Mouse (Mus musculus) midbrain, embryonic 14.5 days (tissue): Measurements from ENCODE around the gene Pla2g6. TPM values are rescaled to one million over a fixed set of nuclear protein-coding genes. Genes with fewer than 3 reads are reported as not detected.

Experiments
- ATAC-seq: fragments of 200-750 bp; cut with Nextera tagmentation; 2 replicates; pipeline ENCODE4 v1.8.0; 2017; ENCODE audit warnings: moderate number of reproducible peaks, moderate library complexity; ENCODE audit not compliant: low FRiP score, low TSS enrichment
- DNase-seq: peaks from one replicate; pipeline ENCODE4 v3.0.0-alpha.2; 2015
- H3K27ac ChIP-seq: fragments of 300-500 bp; sonication (generic); replicated peaks from 2 replicates; pipeline ENCODE4 v1.5.1; 2014; ENCODE audit warnings: mild to moderate bottlenecking, low read depth, low read length, moderate library complexity
- H3K27me3 ChIP-seq: fragments of 300-500 bp; sonication (generic); 2 replicates; pipeline ENCODE4 v1.6.1; 2014; ENCODE audit warnings: low read length, control low read depth, mixed read lengths; ENCODE audit not compliant: control insufficient read depth, insufficient read depth
- H3K36me3 ChIP-seq: fragments of 300-500 bp; sonication (generic); 2 replicates; pipeline ENCODE4 v1.6.1; 2014; ENCODE audit warnings: low read length, control low read depth; ENCODE audit not compliant: control insufficient read depth, insufficient read depth
- H3K4me1 ChIP-seq: fragments of 300-500 bp; sonication (generic); 2 replicates; pipeline ENCODE4 v1.6.1; 2014; ENCODE audit warnings: mild to moderate bottlenecking, antibody characterized with exemption, low read length, control low read depth; ENCODE audit not compliant: control insufficient read depth, insufficient read depth
- H3K4me2 ChIP-seq: fragments of 300-500 bp; sonication (generic); 2 replicates; pipeline ENCODE4 v1.6.1; 2014; ENCODE audit warnings: mild to moderate bottlenecking, low read length, moderate library complexity
- H3K4me3 ChIP-seq: fragments of 300-500 bp; sonication (generic); replicated peaks from 2 replicates; pipeline ENCODE4 v1.5.1; 2014; ENCODE audit warnings: low read depth, low read length
- H3K9ac ChIP-seq: fragments of 300-500 bp; sonication (generic); replicated peaks from 2 replicates; pipeline ENCODE4 v1.6.1; 2014; ENCODE audit warnings: mild to moderate bottlenecking, low read length, moderate library complexity
- H3K9me3 ChIP-seq: fragments of 300-500 bp; sonication (generic); 2 replicates; pipeline ENCODE4 v1.6.1; 2016; ENCODE audit warnings: low read length, control low read depth, mixed read lengths; ENCODE audit not compliant: control insufficient read depth
- WGBS: fragments of 180-500 bp; shearing (Covaris S2); extraction: QIAGEN DNeasy Blood & Tissue Kit; methylation state at CpG from one replicate; pipeline ENCODE4 v1.1.7; 2014; 5-methylcytosine and 5-hydroxymethylcytosine counted together
- polyA plus RNA-seq: library from polyadenylated mRNA; unstranded; fragments of >200 nt; fragmentation: Nextera tagmentation; extraction: Ambion mirVana; gene quantifications from 2 replicates; pipeline ENCODE4 v1.2.1, GENCODE M21; 2014

Pla2g6 gene
- polyA plus RNA-seq, 1 experiment from 2014 or later: 28.2 TPM

DNA sequence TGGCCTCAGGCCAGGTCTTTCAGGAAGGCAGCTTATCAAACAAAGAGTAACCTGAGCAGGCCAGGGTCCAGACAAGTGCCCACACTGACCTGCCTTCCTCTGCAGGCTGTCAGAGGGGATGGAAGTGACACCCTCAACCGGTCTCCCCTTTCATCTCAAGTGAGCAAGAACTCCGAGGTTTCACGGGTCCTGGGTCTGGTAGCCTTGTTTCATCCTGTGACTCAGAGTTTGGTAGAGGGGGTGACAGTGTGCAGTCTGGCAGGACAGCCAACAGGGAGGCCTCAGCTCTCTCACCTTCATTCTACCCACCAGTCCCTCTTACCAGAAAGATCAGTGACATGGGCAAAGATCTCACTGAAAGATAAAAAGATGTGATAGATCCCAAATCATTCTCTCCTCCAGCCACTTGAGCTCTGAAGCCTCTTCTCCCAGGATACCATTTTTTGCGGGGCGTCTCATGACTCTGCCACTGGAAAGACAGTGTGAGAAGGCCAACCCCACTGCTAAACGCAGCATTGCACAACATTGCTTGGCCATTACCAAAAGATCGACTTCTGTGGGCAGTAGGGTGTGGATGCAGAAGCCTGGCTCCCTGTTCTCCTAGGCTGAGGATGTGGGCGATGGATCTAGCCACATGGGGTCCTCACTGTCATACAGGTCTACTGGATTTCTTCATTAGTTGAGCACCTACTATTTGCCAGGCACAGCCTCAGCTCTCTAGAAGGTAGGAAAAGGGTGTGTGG, 18.0 kb upstream of the Pla2g6 start, which contains the start of gene Maff:
TSS of gene Maff (plus strand) at position 571 of the 743 bp plus-strand sequence.
- Histone ChIP-seq H3K4me1 (peaks cover 8% of the 10 kb centered on the region; the same call in 1 of the 2 replicates), H3K9ac (peak within 1 kb of the TSS; percentile 62), H3K27ac (peak within 1 kb of the TSS; percentile 78), H3K36me3 (no peaks in the 10 kb centered on the region), H3K4me2 (peak within 1 kb of the TSS; percentile 98), H3K4me3 (peak within 1 kb of the TSS; percentile 70), H3K27me3 (no peaks in the 10 kb centered on the region; the same call in 1 of the 2 replicates), H3K9me3 (no peaks in the 10 kb centered on the region)
- DNase-seq (no peak), ATAC-seq (no peak)
- WGBS: 51% methylated on average over 8 of the region's 8 CpGs

DNA sequence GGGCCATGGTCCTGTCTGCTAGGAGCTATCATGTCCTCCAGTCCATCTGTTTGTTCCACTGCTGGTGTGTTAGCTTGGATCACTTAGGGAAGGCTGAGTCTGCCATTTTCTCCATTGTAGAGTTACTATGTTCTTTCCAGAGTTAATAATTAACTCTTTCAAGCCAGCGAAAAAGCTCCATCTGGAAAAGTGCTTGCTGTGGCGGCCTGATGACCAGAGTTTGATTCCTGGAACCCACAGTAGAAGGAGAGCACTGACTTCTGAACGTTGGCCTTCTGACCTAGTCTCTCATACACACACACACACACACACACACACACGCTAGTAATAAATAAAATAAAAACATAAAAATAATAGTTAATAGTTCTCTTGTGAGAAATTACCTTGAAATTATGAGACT, 16.4 kb upstream of the Pla2g6 start:
- no peak for DNase-seq
- no peaks in the 10 kb centered on the region for H3K36me3 ChIP-seq
- no peaks in the 10 kb centered on the region for H3K9me3 ChIP-seq
- no peak overlapping the region for H3K4me3 ChIP-seq
- no peaks in the 10 kb centered on the region for H3K27me3 ChIP-seq
- WGBS: 84% methylated on average over 4 of the region's 4 CpGs
- peaks cover 8% of the 10 kb centered on the region; the same call in 1 of the 2 replicates for H3K4me1 ChIP-seq
- H3K27ac ChIP-seq: no peak overlapping the region
- no peak overlapping the region for H3K9ac ChIP-seq
- H3K4me2 ChIP-seq: no peak overlapping the region
- ATAC-seq: no peak

DNA sequence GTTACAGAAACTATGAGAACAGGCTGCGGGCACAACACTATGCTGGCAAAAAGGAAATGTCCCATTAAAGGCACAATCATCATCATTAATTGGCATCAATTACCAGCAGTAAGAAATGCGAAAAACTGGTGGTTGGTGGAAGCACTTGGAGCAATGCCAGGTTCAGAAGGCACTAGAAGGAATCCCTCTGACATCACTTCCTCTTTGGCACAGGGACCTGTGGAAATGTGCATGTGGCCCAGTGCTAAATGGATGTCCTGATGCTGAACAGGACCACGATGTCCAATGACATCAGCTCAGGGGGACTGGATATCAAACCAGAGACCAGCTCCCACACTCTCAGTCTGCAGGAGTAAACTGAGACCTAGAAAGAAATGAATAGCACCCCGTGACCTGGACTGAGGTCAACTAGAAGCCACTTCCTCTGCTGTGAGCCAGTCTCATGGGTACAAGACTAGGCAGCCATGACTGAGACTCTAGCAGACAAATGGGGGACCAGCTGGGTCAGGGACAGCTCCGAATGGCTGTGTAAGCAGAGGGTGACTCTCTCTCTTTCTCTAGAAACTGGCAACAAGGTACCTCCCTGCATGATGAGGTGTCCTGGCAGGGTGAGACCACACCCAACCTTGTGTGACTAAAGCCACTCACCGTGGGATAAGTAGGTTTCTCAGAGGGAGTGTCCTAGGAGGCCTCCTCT, 14.6 kb upstream of the Pla2g6 start:
- H3K4me1 ChIP-seq: 0 out of 2 replicates have a peak, but pooled peaks cover 3% of the 10 kb centered on the region
- ATAC-seq: no peak
- H3K36me3 ChIP-seq: no peaks in the 10 kb centered on the region
- no peak overlapping the region for H3K9ac ChIP-seq
- DNase-seq: no peak
- no peaks in the 10 kb centered on the region for H3K27me3 ChIP-seq
- no peak overlapping the region for H3K4me3 ChIP-seq
- H3K4me2 ChIP-seq: no peak overlapping the region
- no peaks in the 10 kb centered on the region for H3K9me3 ChIP-seq
- no peak overlapping the region for H3K27ac ChIP-seq
- WGBS: 82% methylated on average over 6 of the region's 6 CpGs

DNA sequence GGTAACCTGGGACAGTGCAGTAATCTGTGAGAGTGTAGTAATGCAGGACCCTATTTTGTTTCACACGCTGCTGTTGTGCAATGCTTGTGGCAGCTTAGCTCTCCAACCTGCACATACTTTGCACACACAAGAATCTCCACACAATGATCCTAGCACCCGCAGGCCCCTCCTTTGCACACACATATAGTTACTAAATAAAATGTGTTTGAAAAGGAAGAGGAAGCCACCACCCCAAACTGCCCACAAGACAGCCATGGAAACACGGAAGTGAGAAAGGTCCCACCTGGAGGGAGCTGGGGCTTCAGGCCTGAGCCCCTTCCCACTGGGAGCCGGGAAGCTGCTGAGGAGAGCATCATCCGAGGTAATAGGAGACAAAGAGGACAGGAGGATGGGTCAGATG, 10.8 kb upstream of the Pla2g6 start:
- H3K4me3 ChIP-seq: no peak overlapping the region
- DNase-seq (no peak), ATAC-seq (no peak)
- 80% methylated on average over 5 of the region's 5 CpGs for WGBS
- H3K36me3 ChIP-seq: no peaks in the 10 kb centered on the region
- H3K4me2 ChIP-seq: no peak overlapping the region
- H3K27me3 ChIP-seq: no peaks in the 10 kb centered on the region
- H3K4me1 ChIP-seq: no peaks in the 10 kb centered on the region
- H3K9me3 ChIP-seq: no peaks in the 10 kb centered on the region
- H3K9ac ChIP-seq: no peak overlapping the region
- H3K27ac ChIP-seq: no peak overlapping the region

DNA sequence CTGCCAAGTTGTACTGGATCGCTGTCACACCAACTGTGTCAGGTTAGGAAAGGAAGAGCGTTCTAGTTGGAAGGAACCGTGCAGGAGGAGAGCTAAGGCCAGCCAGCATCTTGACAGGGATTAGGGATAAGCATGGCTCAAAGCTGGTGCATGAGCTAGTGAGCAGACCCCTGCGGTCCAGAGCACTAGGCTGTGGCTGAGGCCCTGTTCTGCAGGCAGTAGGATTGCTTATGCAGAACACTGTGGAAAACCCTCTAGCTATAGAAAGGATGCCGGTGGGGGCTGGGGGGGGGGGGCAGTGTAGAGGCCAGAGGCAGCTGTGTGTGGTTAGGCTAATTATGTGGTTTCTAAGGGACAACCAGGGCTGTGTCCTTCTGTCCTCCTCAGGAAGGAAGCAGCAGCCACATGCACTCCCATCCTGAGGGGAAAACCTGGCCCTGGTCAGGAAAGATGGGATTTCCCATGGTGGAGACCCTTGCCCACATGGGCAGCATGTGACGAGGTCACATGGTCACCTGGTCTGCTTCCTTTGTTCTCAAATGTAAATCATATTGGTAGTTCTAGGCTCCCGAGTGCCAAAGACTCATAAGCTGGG, 7.0 kb upstream of the Pla2g6 start:
- Histone ChIP-seq H3K4me3 (no peak overlapping the region), H3K27ac (no peak overlapping the region), H3K4me2 (no peak overlapping the region), H3K4me1 (no peaks in the 10 kb centered on the region), H3K9me3 (no peaks in the 10 kb centered on the region), H3K9ac (no peak overlapping the region), H3K36me3 (no peaks in the 10 kb centered on the region), H3K27me3 (no peaks in the 10 kb centered on the region)
- DNase-seq (no peak), ATAC-seq (no peak)
- WGBS: 43% methylated on average over 7 of the region's 7 CpGs

DNA sequence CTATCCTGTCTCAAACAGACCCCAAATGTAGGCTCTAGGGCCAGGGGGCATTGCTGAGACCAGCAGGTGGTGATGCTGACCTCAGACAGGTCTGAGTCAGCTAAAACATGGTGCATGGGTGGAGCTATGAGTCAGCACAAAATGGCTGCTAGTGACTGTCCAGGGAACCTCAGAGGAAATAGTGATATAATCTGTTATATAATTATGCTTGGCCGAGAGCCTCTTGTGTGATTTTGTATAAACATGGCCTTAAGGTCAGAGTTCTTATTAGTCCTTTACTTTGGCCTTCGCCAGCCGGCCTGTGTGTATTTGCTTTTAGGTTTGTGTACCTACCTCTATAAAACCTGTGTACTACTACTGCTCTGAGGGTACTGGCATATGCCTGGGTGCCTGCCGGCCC, 5.2 kb upstream of the Pla2g6 start:
- no peaks in the 10 kb centered on the region for H3K9me3 ChIP-seq
- H3K27ac ChIP-seq: no peak overlapping the region
- H3K9ac ChIP-seq: no peak overlapping the region
- no peaks in the 10 kb centered on the region for H3K36me3 ChIP-seq
- no peaks in the 10 kb centered on the region for H3K27me3 ChIP-seq
- WGBS: 78% methylated on average over 4 of the region's 4 CpGs
- ATAC-seq: no peak
- H3K4me3 ChIP-seq: no peak overlapping the region
- no peak for DNase-seq
- H3K4me1 ChIP-seq: no peaks in the 10 kb centered on the region
- H3K4me2 ChIP-seq: no peak overlapping the region

DNA sequence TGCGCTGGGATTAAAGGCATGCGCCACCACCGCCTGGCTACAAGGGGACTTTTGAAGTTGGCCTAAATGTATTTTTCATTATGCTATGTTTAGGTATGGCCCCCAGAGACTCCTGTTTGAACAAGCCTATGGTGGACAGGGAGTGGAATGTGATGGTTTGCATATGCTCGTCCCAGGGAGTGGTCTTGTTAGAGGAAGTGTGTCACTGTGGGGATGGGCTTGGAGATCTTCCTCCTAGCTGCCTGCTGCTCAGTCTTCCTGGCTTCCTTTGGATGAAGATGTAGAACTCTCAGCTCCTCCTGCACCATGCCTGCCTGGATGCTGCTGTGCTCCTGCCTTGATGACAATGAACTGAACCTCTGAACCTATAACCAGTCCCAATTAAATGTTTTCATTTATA, 2.3 kb upstream of the Pla2g6 start:
- 83% methylated on average over 4 of the region's 4 CpGs for WGBS
- no peaks in the 10 kb centered on the region for H3K9me3 ChIP-seq
- H3K36me3 ChIP-seq: no peaks in the 10 kb centered on the region
- no peak overlapping the region for H3K9ac ChIP-seq
- H3K4me2 ChIP-seq: no peak overlapping the region
- no peak overlapping the region for H3K4me3 ChIP-seq
- no peak overlapping the region for H3K27ac ChIP-seq
- H3K27me3 ChIP-seq: no peaks in the 10 kb centered on the region
- H3K4me1 ChIP-seq: peaks cover 18% of the 10 kb centered on the region
- ATAC-seq (no peak), DNase-seq (no peak)

DNA sequence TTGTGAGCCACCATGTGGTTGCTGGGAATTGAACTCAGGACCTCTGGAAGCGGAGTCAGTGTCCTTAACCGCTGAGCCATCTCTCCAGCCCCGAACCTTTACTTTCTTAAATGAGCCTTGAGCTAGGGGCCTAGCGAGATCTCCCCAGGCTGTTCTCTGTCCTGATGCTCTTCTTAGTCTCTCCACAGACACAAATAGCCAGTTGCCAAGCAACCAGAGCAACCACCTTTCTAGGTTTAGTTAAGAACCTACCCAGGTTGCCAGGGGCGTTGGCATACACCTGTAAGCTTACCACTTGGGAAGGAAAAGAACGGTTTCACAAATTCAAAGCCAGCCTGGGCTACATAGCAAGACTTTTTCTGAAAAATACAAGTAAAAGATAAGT, 1.8 kb upstream of the Pla2g6 start:
- Histone ChIP-seq H3K27me3 (no peaks in the 10 kb centered on the region), H3K9ac (no peak overlapping the region), H3K36me3 (no peaks in the 10 kb centered on the region), H3K27ac (no peak overlapping the region), H3K4me3 (no peak overlapping the region), H3K4me2 (no peak overlapping the region), H3K4me1 (peaks cover 23% of the 10 kb centered on the region), H3K9me3 (no peaks in the 10 kb centered on the region)
- WGBS: 85% methylated on average over 6 of the region's 6 CpGs
- ATAC-seq: no peak
- DNase-seq: no peak
